Mouse (Mus musculus): ENCODE data around the gene Vmn1r135.
"Not testable (repeated sequence)": the region's sequence is repeated elsewhere in the genome, so short reads cannot be mapped to it uniquely, and the experiment has no call there.

Gene Vmn1r135

DNA sequence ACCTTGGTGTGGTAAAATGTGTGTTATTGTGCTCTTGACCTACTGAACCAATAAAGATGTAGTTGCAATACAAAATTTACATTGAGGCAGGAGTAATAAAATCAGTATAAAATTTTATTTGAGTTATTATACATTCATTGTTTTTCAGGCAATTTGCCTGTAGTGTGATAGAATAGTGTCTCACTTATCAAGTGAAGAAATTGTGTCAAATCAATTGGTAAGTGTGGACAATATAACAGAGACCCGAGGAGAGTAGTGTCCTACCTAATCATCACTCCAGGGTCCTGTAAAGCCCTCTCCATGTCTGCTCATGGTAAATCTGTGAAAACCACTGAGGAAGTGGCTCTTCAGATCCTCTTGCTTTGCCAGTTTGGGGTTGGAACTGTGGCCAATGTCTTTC, at the start of gene Vmn1r135:
TSS of gene Vmn1r135 (plus strand) at position 301 of the 400 bp plus-strand sequence.
- DNase-seq (ENCODE audit: extremely low spot score, low read depth, low spot score): not testable (repeated sequence)

DNA sequence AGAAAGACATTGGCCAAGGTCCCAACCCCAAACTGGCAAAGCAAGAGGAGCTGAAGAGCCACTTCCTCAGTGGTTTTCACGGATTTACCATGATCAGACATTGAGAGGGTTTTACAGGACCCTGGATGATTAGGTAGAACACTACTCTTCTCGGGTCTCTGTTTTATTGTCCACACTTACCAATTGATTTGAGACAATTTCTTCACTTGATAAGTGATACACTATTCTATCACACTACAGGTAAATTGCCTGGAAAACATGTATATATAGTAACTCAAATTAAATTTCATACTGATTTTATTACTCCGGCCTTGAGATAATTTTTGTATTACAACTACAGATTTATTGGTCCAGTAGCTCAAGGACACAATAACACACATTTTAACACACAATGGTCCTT, 35.5 kb upstream of the Vmn1r135 start, which contains the start of gene Gm4177:
TSS of gene Gm4177 (minus strand) at position 101 of the 400 bp plus-strand sequence.
- DNase-seq (ENCODE audit: extremely low spot score, low read depth, low spot score): not testable (repeated sequence)

- not testable (repeated sequence) for DNase-seq (ENCODE audit: extremely low spot score, low read depth, low spot score)
Measured at GRCm38 (mm10) chr7:21844167-21844566, 12.0 kb downstream of the Vmn1r135 start, which contains the start of gene Gm5725. TSS of gene Gm5725 (minus strand) at chr7:21844267.
